Mouse (Mus musculus) thymus, postnatal 25 days (tissue): ENCODE measurements around the gene Commd6.

ENCODE experiments used
- DNase-seq: peaks from one replicate; pipeline ENCODE4 v3.0.0; 2022

The Commd6 gene

DNA sequence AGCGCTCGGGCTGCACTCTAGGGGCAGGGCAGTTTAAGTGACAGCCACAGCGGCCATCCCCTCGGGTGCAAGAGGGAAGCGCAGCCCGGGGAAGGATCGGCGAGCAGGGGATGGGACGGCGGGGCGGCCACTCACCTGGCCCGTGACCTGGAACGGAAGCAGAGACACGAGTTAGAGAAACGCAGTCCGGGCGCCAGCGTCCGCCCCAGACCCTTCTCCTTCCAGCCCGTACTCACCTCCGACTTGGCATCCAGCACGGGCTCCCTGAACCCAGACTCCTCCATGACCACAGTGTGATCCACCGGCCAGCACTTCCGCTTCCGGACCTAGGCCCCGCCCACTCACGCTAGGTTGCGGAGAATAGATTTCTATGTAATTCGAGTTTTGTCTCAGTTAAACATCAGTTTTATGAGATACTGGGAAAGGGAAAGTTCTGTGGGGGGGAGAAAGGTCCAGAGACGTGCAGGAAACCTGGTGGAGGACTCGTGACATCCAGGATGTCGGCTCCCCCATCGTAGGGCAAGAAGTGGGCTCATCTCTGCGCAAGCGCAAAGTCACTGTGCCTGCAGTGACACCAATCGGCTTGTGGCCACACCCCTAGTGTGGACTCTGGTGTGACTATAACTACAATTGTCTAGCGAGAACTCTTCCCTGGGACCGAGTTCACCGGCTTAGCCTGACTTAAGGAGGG is at the start of gene Commd6:
Commd6 (minus strand) TSS at position 534 of the 691 bp plus-strand sequence.
- peak; percentile 87 for DNase-seq

DNA sequence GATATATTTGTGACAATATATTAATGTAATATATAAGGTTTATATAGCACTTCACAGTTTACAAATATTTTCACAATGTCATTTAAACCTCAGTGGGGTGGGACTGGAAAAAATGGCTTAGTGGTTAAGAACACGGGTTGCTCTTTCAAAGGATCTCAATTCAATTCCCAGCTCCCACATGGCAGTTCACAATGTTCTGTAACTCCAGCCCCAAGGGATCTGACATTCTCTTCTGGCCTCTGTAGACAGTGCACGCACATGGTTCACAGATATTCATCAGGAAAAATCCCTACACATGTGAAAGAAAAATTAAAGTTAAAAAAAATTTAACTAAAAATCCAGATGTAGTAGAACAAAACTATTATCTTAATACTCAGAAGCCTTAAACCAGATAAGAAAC is 47.9 kb upstream of the Commd6 start:
- no peak for DNase-seq

DNA sequence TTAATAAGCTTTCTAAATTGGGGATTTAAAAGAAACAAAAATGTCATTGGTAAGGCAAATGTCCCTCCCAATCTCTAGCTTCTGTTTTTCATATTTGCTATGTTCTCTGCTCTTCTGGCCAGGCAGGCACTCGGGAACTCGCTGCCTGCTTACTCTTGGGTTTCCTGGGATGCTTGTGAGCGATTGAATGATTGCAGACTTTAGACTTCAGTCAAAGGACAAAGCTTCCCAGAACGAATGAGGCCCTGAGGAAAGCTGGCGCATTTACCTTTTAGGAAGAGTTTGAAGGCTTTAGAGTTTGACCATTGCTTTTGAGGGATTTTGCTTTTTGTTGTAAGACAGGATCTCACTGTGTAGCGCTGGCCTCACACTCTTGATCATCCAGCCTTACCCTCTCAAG is 47.2 kb upstream of the Commd6 start:
- DNase-seq: no peak

DNA sequence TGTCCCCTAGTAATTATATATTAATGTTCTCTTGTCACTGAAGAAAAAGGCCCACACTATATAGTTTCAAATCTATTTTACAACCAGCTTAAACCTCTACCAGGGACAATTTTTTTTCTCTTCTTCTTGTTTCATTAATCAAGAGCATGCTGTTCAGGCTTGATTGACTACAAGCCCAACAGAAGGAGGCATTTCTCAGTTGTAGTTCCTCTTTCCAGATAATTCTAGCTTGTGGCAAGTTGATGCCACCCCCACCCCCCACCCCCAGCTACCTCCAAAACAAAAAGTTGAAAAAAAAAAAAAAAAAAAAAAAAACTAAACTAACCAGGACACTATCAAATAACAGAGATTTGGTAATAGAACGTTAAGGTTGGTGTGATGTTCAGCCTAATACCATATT is 31.7 kb upstream of the Commd6 start:
- DNase-seq: no peak

DNA sequence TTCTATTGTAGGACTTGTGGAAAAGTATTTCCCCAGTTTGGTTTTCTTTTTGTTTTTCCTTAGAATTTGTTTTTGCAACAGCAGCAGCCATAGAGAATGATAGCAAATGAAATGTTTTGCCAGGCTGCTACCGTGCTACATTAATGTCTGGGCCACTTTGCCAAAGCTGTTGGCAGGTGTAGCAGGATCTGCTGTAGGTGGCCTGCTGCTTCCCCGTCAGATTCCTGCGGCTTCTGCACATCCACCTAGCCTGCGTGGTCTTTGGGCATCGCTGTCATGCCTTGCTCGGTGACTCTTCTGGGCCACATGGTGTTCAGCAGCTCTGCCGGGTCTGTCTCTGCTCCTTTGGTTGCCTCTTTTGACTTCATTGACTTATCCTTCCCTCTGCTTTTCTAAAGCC is 28.1 kb upstream of the Commd6 start:
- no peak for DNase-seq

DNA sequence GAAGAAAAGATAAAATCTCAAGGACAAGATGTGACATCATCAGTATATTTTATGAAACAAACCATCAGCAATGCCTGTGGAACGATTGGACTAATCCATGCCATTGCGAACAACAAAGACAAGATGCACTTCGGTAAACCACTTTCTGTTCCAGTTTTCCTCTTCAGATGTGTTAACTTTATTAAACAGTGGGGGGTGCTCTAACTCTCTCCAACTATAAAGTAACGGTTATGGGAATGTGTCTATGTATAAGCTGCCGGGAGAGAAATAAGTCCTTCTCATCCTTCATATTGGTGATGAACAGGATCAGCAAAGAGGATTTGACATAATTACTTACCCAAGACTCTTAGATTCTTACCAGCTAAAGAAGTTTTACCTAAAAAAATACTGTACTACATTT is 26.1 kb upstream of the Commd6 start:
- DNase-seq: no peak

DNA sequence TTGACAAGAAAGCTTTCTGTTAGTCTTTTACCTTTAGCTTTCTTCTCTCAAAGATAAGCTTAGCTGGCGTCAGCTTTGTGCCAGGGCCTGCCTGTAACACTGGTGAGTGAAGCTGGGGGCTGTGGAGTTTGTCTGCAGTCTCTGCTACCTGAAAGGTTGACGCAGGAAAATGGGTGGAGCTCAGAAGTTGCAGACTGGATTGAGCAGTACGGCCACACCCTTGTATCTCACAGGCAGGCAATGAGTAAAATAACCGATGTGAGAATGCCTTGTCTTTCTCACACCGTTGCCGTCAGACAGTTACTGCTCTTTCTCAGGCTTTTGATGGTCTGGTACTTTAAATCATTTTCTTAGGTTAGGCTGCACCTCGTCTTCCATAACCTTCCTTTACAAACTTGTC is 25.6 kb upstream of the Commd6 start:
- no peak for DNase-seq

DNA sequence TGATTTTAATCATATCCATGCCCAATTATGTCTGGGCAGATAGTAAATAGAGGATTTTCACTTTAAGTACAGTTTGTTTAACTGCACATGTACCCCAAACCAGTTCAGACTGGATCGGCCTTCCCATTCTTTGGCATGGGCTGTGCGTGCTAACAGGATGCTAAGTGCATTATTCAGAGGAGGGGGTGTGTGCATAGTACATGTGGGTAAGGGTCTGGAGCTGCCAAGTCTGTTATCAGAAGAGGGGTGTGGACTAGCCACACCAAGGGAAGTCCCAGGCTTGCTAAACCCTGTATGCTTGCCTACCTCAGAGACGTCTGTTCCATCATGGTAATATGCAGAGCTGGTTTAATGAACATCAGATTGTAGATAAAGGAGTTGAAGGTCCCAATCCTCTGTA is 23.8 kb upstream of the Commd6 start:
- DNase-seq: no peak

DNA sequence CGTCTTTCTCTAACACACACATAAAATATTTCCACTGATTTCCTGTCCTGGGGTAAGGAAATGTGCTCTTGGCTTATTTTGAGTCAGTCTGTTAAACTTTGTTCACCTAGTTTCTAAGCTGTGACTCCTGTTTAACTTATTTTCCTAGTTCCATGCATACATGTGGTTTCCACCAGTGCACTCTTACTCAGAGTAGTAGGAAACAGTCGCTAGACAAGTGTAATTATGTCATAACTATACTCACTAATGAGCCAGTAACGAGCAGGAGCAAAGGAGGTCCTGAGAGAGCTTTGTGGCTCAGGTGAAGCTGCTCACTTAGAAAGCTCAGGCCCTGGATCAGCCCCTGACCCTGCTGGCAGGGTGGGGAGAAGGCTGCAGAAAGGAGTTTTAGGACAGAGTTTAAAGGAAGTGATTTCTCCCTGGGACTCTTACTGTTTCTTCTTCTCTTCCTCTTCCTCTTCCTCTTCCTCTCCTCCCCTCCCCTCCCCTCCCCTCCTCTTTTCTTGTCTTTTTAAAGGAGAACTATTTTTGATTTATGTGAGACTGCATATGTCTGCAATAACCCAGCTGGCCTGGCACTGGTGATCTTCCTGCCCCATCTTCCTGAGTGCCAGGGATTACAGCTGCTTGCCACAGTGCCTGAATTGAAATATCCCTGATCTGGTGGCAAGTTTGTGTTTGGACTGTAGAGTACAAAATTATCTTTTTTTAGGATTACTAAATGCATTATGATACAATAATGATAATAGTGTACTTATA is 21.3 kb upstream of the Commd6 start:
- no peak for DNase-seq

DNA sequence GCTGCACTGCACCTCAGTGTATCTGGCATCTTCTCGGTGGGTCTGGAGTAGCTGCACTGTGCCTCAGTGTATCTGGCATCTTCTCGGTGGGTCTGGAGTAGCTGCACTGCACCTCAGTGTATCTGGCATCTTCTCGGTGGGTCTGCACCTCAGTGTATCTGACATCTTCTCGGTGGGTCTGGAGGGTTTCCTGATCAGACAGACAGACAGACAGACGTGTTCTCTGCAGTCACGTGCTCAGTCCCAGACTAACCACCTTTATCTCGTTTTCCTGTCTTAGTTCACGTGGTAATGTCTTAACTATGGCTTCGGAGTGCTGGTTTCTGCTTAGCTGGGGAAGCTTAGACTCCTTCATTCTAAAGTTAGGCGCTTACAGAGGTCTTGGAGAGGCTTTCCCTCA is 15.8 kb upstream of the Commd6 start:
- no peak for DNase-seq

DNA sequence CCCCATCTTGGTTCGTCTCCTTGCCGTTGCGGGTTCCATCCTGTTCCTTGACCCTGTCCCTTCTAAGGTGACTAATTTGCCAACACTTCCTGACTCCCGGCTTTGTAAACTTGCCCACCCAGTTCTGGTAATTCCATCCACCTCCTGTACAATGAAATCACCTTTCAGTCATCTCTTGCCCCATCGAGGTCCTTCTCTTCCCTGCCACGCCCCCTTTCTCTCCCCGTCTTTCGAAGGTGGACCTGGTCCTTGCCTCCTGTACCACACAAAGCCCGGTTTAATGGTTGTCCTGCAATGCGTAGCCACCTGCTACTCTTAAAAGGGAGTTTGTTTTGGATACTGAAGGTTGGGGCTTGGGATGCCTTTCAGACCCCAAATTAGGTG is 14.0 kb upstream of the Commd6 start:
- no peak for DNase-seq

DNA sequence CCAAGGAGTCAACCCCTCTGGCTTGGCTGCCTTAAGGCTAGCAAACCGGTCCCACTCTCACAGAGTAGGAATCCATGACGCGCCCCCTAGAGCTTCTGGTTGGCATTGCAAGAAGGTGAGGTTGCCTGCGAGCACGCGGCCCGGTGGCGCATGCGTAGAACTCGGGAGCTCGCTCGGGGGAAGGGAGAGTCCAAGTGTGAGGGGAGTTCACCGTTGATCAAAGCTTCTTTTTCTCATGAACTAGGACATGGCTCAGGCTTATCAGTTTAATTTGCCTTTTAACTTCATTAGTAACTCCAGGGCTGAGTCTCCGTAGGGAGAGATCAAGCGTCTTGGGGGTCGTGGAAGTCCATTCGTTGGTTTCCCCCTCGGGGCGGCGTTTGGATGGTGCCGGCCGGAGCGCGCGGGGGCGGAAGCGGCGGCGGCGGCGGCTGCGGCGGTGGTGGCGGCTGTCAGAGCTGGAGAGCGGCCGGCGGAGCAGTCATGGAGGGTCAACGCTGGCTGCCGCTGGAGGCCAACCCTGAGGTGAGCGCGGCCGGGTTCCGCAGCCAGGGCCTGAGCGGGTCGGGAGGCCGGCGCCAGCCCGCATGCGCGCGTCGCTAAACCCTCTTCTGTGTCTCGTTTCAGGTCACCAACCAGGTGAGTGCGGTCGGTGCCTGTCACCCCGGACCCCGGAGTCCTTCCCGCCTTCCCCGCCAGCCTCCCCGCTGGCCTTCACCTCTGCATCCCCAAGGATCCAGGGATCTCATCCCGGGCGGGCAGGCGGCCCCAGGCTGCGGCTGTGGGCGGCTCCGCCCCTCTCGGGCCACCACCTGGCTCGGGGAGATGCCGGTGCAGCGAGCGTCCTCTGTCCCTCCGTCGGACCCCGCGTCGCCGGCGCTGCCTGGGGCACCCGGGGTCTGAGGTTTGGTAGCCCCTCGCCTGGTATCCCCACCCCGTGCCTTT is 13.4 kb upstream of the Commd6 start, which contains the start of gene Uchl3:
Uchl3 (plus strand) TSS at position 387 of the 945 bp plus-strand sequence.
- DNase-seq: peak; percentile 98

DNA sequence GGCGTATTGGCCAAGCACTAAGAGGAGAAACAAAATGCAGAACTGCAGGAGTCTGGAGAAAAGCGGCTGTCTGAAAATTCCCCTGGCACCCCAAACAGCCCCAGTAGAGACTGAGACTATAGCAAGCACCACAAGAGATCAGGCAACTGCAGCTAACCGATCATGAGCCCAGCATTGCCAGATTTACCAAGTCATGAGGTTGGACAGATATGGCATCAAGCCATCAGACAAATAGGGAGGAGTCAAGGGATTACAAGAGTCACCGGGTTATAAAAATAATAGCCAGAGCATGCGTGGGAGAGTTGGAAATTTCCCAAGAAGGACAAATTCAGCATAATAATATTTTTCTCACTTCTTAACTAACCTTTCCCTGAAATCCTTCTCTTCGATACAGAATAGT is 12.1 kb upstream of the Commd6 start:
- no peak for DNase-seq

DNA sequence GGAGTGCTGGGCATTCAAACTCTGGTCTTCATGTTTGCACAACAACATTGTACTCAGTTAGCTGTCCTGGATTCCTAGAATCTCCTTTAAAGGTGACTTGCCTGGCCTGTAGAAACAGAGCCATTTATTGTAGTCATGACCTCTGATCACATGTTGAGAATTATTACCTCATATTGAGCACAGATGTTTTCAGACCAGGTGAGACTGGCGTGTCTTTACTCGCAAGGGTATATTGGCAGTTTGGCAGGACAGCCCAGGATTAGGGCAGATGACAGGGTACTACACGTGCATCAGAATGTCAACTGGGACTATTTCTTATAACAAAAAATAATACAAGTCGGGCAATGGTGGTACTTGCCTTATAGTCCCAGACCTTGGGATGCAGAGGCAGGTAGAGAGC is 10.1 kb upstream of the Commd6 start:
- DNase-seq: no peak

DNA sequence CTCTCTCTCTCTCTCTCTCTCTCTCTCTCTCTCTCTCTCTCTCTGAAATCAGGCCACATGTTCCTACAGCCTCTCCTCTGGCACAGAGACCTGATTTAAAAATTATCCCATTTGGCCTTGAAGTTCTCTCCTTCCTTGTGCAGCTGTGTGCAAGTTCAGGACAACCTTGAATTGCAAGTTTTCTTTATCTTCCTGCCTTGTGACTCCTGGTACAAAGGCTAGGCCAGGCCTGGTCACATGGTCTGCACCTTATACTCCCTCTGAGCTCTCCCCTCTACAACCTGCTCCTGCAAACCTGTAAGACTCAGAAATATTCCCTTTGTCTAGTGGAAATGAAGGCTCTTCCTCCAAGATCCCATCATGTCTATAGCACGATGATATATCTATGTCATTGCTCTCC is 4.5 kb upstream of the Commd6 start:
- no peak for DNase-seq

DNA sequence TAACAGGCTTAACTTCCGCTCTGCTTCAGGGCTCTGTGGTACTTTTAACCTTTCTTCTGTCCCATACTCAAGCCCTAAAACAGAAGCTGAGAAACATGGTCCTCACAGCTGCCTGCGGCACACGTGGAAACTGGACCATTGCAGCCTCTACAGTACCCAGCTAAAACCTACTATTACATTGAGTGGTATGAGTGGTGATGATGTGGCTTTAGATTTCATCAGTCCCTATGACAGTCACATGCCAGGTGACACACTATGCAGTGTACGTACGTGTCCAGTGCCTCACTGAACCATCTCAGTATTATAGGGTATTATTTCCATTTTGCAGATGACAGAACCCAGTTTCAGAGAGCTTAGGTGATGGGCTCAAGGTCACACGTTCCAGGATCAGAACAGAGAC is 3.1 kb downstream of the Commd6 start:
- no peak for DNase-seq

DNA sequence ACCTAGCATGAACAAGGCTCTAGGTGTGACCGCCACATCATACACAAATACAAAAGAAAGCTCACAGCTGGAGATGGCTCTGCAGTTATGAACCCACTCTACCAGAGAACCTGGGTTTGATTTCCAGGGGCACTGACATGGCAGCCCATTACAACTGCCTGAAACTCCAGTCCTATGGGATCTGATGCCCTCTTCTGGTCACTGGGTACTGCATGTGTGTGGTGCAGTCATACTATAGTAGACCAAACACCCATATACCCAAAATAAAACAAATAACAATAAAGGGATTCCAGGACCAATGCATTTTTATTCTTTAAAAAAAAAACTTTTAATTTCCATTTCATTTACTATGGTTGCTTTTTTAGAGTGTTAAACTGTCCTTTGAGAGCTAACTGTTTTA is 4.7 kb downstream of the Commd6 start:
- no peak for DNase-seq

DNA sequence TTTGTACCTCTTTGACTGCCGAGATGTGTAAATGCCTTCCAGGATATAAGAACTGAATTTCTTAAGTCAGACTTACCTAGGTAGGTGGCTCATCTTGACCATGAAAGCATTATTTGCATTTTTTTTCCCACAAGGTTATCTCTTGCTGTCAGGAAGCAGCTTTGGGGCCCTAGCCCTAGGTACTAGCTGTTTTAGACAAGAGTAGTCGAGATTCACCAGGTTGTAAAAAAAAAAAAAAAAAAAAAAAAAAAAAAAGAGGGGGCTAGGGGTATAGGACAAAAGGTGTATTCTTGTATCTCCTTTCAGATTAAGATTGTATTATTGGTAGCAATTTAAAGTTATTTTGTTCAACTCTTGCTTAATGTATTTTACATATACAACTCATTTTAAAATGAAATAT is 9.9 kb downstream of the Commd6 start:
- no peak for DNase-seq

DNA sequence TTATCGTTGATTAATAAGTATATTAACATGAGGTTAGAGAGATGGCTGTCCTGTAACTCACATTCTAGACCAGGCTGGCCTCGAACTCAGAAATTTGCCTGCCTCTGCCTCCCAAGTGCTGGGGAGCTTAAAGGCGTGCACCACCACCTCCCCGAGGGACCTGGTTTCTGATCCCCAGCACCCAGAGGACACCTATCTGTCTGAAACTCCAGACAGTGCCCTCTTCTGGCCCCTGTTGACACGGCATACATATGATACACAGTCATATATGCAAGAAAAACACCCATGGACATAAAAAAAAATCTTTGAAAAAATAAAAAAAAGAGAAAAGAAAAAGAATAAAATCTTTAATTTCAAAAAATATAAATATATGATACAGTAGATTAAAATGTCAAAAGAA is 22.8 kb downstream of the Commd6 start:
- no peak for DNase-seq

DNA sequence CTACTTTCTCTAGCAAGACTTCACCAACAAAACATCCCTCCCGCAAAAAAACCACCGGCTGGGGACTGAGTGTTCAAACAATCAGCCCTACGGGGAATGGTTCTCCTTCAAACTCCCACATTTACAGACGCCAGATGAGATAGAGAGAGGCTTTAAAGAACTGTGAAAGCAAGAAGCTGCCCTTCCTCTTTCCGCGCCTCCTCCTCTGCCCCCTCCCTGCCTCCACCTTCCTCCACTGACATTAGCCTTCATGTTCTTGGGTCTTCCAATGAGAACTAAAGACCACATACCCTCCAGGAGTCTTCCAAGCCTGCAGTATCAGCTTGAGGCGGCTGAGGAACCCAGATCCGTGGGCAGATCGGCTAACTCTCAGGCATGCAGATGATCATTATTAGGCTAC is 24.3 kb downstream of the Commd6 start:
- no peak for DNase-seq

DNA sequence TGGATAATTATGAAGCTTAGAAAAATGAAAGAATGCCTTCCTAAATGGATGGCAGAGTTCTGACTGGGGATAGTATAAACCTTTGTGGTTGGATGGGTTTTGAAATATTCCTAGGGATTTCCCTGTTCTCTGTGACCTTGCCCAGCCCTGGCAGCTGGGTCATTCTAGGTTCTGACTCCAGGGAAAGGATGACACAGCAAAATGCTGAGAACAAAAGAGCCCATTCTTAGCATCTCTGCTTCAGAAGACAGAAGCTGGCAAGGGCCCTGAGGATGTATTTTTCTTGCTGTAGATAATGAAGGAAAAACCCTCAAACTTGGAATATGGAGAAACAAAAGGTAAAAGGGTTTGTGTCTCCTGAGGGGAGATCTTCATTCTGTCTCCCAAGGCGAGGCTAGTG is 27.3 kb downstream of the Commd6 start:
- DNase-seq: no peak

DNA sequence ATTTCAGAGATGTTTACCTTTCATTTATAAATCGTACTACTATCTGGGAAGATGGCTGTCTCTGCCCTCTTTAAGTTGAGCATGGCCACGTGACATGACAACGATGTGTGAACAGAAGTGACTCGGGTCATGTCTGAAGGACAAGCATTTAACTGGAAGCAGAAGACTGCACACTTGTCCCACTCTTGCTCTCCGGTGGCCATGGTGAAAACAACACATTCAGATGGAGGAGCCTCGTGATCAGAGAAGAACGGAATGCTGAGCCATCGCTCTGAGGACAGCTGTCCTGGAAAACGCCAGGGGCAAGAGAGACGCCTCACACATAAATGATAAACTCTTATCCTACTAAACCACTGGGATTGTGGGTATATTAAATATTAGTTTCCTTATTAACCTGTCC is 29.8 kb downstream of the Commd6 start:
- DNase-seq: no peak

DNA sequence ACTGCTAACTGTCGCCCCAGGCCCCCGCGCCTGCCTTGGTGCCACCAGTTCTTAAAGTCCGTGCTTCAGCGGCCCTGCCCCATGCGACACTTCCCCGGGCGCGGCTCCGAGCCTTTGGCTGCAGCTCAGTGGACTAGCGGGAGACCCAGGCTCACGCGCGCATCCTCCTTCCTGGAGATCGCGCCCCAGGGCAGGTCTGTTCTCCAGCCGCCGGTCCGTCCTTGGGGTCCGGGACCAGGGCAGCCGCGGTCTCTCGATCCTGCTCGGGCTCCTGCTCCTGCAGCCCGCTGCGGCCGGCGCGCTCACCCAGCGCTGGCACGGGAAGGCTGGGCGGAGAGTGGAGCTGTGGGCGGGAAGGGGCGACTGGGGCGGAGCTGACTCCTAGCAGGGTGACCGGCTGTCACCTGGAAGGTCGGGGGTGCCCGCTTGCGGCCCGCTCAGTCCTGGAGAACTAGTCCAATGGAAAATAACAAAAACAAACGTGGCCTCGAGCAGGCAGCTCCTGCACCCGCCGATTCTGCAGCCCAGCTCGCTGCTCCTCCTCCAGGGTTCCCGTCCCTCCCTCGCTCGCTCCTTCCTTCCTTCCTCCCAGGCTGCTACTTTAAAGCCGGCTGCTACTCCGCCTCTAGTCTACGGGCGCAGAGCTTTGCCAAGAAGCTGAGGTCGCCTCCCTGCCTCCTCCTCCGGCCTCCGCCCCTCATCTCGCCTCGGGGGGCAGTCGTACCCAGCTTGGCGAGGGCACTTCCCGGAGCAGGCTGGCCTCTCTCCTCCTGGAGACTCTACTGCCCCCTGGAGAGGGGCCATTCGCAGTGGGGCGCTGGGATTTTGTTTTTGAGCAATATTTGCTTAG is 31.7 kb downstream of the Commd6 start, which contains the start of gene Tbc1d4:
Tbc1d4 (minus strand) TSS at position 673 of the 850 bp plus-strand sequence.
- peak; percentile 64 for DNase-seq
